Mouse (Mus musculus) ovary, adult 10 weeks (tissue): Measurements from ENCODE around the gene Ankrd26. TPM values are rescaled to one million over a fixed set of nuclear protein-coding genes. Genes with fewer than 3 reads are reported as not detected.

Experiments
- polyA plus RNA-seq: library from polyadenylated mRNA; stranded (reverse); fragments of 350-450 nt; fragmentation: Illumina TruSeq; extraction: RNeasy Lipid Tissue Mini Kit (QIAGEN cat#74804); gene quantifications from one replicate; pipeline ENCODE4 v1.2.3, GENCODE M21; 2014

Gene Ankrd26
- 14.6 TPM for polyA plus RNA-seq

GRCm38 (mm10) chr6:118561745-118562609, at the start of gene Ankrd26:
TSS of gene Ankrd26 (minus strand) at chr6:118562226.

GRCm38 (mm10) chr6:118478957-118479708, 82.9 kb downstream of the Ankrd26 start, which contains the start of gene Zfp9:
TSS of gene Zfp9 (minus strand) at chr6:118479320.

GRCm38 (mm10) chr6:118455042-118455631, 106.9 kb downstream of the Ankrd26 start, which contains the start of gene Zfp248:
TSS of gene Zfp248 (minus strand) at chr6:118455528.

Other genes with a start within 250 kb of the Ankrd26 start
- gene Bms1, start 142.8 kb downstream of the Ankrd26 start, polyA plus RNA-seq, result 49.8 TPM
- 11.4 TPM for gene Zfp248, start 106.7 kb downstream of the Ankrd26 start, polyA plus RNA-seq
- gene Zfp9, start 82.9 kb downstream of the Ankrd26 start, polyA plus RNA-seq, result 29.8 TPM